Mouse (Mus musculus): Measurements from ENCODE around the gene Mast3. TPM values are rescaled to one million over a fixed set of nuclear protein-coding genes. Genes with fewer than 3 reads are reported as not detected.

The Mast3 gene
- total and polyA plus RNA-seq, 2 experiments from 2014 or later, result 24.0 to 33.2 TPM

DNA sequence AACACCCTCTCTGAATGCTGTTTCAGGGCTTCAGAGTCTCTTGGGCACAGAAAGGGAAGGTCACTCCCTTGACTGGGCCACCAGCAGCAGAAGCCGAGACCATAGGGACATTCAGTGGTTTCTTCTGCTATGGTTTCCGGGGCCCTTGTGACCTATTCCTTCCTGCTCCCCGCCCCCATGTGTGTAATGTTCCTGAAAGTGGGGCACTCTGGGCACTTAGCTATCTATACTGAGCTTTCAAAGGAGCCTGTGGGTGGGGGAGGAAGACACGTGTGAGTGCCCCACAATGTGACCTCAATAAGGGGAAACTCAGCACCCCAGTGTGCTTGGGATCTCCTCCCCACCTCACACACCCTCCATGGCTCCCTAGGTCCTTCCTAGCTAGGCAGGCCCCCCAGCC is 1.7 kb upstream of the Mast3 start:
- no peak for ATAC-seq (ENCODE audit: low FRiP score)
- Histone ChIP-seq H3K4me1 (ENCODE audit: insufficient read depth, low read length) (no peaks in the 10 kb centered on the region), H3K9ac (replicated peaks; ENCODE audit: low read length, poor library complexity, severe bottlenecking) (no peak overlapping the region), H3K4me2 (ENCODE audit: low read depth, low read length, poor library complexity, severe bottlenecking) (no peak overlapping the region), H3K27me3 (ENCODE audit: insufficient read depth, low read length) (peaks cover 14% of the 10 kb centered on the region), H3K4me3 (ENCODE audit: low read depth, low read length) (no peak overlapping the region), H3K27ac (ENCODE audit: low read depth, low read length) (no peak overlapping the region), H3K9me3 (ENCODE audit: low read length) (no peaks in the 10 kb centered on the region), H3K36me3 (ENCODE audit: insufficient read depth, low read length) (no peaks in the 10 kb centered on the region)
- DNase-seq (ENCODE audit: low spot score), result no peak
- TF ChIP-seq CTCF (IDR thresholded peaks at IDR 0.05), result no peak
- WGBS, result 87% methylated on average over 4 of the region's 4 CpGs

DNA sequence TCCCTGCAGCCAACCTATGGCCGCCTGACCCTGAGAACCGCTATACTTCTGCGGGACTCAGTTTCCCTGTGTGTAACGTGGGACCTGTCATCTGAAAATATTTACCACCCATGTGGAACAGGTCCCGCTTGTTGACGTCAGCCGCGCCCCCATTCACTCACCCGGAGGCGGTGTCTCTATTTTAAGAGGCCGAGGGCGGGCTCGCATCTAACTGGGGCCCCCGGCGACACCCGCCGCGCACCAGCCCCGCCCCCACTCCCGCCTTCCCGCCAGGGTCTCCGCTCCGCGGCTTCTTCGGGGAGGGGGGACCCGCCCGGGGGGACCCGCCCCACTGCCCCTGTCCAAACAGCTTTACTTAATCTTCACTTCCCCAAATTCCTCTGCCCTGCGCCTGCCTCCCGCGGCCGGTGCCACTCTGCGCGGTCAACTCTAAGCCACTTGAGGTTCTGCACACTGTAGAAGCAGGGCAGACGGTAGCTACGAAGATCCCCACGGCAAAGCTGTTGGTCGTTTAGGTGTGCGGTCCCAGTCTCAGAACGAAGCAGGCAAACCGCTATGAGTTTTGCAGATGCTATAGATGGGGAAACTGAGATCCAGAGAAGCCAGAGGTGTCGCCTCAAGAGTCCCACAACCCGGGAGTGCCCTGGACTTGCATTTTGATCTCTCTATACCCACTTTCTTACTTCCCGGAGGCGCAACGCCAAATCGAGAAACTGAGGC is 933 bp downstream of the Mast3 start:
- TF ChIP-seq CTCF (IDR thresholded peaks at IDR 0.05), result no peak
- no peak overlapping the region for H3K27ac ChIP-seq (ENCODE audit: low read depth, low read length)
- H3K27me3 ChIP-seq (ENCODE audit: insufficient read depth, low read length), result peaks cover 16% of the 10 kb centered on the region
- H3K4me1 ChIP-seq (ENCODE audit: insufficient read depth, low read length), result no peaks in the 10 kb centered on the region
- H3K36me3 ChIP-seq (ENCODE audit: insufficient read depth, low read length), result no peaks in the 10 kb centered on the region
- WGBS, result 1% methylated on average over 45 of the region's 47 CpGs
- ATAC-seq (ENCODE audit: low FRiP score), result no peak
- H3K4me2 ChIP-seq (ENCODE audit: low read depth, low read length, poor library complexity, severe bottlenecking), result peak overlapping the region; percentile 72
- H3K9ac ChIP-seq (replicated peaks; ENCODE audit: low read length, poor library complexity, severe bottlenecking), result 0 out of 2 replicates have a peak overlapping the region, but pooled peaks have one; percentile 5
- no peak for DNase-seq (ENCODE audit: low spot score)
- peak overlapping the region; percentile 42 for H3K4me3 ChIP-seq (ENCODE audit: low read depth, low read length)
- no peaks in the 10 kb centered on the region for H3K9me3 ChIP-seq (ENCODE audit: low read length)

- no peak for TF ChIP-seq CTCF (IDR thresholded peaks at IDR 0.05)
- H3K4me1 ChIP-seq (ENCODE audit: insufficient read depth, low read length), result no peaks in the 10 kb centered on the region; the same call in 1 of the 2 replicates
- WGBS, result 74% methylated on average over 11 of the region's 11 CpGs
- no peaks in the 10 kb centered on the region for H3K9me3 ChIP-seq (ENCODE audit: low read length)
- DNase-seq (ENCODE audit: low spot score) (no peak), ATAC-seq (ENCODE audit: low FRiP score) (no peak)
- H3K4me3 ChIP-seq (ENCODE audit: low read depth, low read length), result no peak overlapping the region
- no peak overlapping the region for H3K9ac ChIP-seq (replicated peaks; ENCODE audit: low read length, poor library complexity, severe bottlenecking)
- H3K36me3 ChIP-seq (ENCODE audit: insufficient read depth, low read length), result no peaks in the 10 kb centered on the region
- H3K27ac ChIP-seq (ENCODE audit: low read depth, low read length), result no peak overlapping the region
- H3K27me3 ChIP-seq (ENCODE audit: insufficient read depth, low read length), result peaks cover 19% of the 10 kb centered on the region
- H3K4me2 ChIP-seq (ENCODE audit: low read depth, low read length, poor library complexity, severe bottlenecking), result no peak overlapping the region
These were observed 1.9 kb downstream of the Mast3 start for GRCm38 (mm10) chr8:70802786-70803510.

DNA sequence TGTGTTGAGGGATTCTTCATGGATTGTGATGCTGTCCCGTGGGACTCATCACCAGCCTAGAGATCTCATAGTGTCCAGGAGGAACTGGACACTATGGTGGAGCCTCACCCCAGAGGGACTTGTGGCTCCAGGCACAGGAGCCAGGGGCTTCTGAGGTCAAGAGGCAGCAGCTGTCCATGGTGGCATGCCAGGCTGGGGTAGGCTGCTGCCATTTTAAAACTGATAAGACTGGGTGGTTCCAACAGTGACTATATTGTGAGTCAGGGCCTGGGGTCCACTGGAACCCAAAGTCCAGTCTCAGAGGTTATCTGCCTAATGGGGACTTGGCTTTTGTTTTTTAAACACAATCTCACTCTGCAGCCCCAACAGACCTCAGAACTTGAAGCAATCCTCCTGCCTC is 3.0 kb downstream of the Mast3 start:
- WGBS, result 83% methylated on average over 1 of the region's 1 CpGs
- TF ChIP-seq CTCF (IDR thresholded peaks at IDR 0.05), result no peak
- no peaks in the 10 kb centered on the region; the same call in 1 of the 2 replicates for H3K4me1 ChIP-seq (ENCODE audit: insufficient read depth, low read length)
- no peak for DNase-seq (ENCODE audit: low spot score)
- H3K36me3 ChIP-seq (ENCODE audit: insufficient read depth, low read length), result no peaks in the 10 kb centered on the region
- no peak for ATAC-seq (ENCODE audit: low FRiP score)
- no peak overlapping the region for H3K4me2 ChIP-seq (ENCODE audit: low read depth, low read length, poor library complexity, severe bottlenecking)
- peaks cover 19% of the 10 kb centered on the region for H3K27me3 ChIP-seq (ENCODE audit: insufficient read depth, low read length)
- no peak overlapping the region for H3K27ac ChIP-seq (ENCODE audit: low read depth, low read length)
- no peak overlapping the region for H3K4me3 ChIP-seq (ENCODE audit: low read depth, low read length)
- H3K9ac ChIP-seq (replicated peaks; ENCODE audit: low read length, poor library complexity, severe bottlenecking), result no peak overlapping the region
- H3K9me3 ChIP-seq (ENCODE audit: low read length), result no peaks in the 10 kb centered on the region

DNA sequence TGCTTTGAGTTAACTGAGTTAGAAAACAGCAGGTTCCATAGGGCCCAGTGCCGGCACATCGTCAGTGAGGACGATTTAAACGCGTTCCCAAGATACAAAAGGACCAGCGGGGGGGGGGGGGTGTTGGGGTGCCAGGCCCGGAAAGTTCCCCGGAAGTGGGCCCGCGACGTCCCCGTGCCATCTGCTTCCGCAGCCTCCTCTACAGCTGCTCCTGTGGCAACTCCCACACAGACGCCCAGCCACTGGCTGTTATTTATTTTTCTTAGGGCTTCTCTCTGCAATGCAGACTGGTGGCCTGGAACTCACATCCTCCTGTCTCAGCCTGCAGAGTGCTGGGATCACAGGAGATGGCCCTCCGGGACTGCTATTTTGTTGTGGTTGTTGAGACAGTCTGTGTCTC is 3.7 kb downstream of the Mast3 start:
- peaks cover 3% of the 10 kb centered on the region; the same call in 1 of the 2 replicates for H3K4me1 ChIP-seq (ENCODE audit: insufficient read depth, low read length)
- H3K27me3 ChIP-seq (ENCODE audit: insufficient read depth, low read length), result peaks cover 19% of the 10 kb centered on the region
- no peaks in the 10 kb centered on the region for H3K36me3 ChIP-seq (ENCODE audit: insufficient read depth, low read length)
- DNase-seq (ENCODE audit: low spot score) (no peak), ATAC-seq (ENCODE audit: low FRiP score) (no peak)
- no peak overlapping the region for H3K4me3 ChIP-seq (ENCODE audit: low read depth, low read length)
- H3K4me2 ChIP-seq (ENCODE audit: low read depth, low read length, poor library complexity, severe bottlenecking), result no peak overlapping the region
- H3K27ac ChIP-seq (ENCODE audit: low read depth, low read length), result no peak overlapping the region
- 34% methylated on average over 15 of the region's 15 CpGs for WGBS
- no peak overlapping the region for H3K9ac ChIP-seq (replicated peaks; ENCODE audit: low read length, poor library complexity, severe bottlenecking)
- H3K9me3 ChIP-seq (ENCODE audit: low read length), result no peaks in the 10 kb centered on the region
- no peak for TF ChIP-seq CTCF (IDR thresholded peaks at IDR 0.05)

DNA sequence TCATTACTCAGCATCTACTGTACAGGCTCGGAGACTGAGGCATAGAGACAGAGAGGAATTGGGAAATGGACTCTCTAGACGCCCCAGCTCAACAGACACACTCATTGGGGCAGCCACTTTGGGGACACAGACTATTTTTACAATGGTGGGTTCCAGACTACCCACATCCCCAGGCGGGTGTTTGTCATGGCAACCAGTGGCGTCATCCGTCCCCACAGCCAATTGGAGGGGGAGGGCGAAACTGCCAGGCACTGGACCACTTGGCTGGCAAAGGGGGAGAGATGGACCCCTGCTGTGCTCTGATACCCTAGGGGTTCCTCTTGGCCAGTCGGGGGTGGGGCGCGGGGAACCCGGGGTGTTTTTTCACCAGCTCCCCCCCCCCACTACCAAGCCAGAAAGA is 4.2 kb downstream of the Mast3 start:
- Histone ChIP-seq H3K4me3 (ENCODE audit: low read depth, low read length) (no peak overlapping the region), H3K9ac (replicated peaks; ENCODE audit: low read length, poor library complexity, severe bottlenecking) (no peak overlapping the region), H3K36me3 (ENCODE audit: insufficient read depth, low read length) (no peaks in the 10 kb centered on the region), H3K27me3 (ENCODE audit: insufficient read depth, low read length) (peaks cover 19% of the 10 kb centered on the region), H3K4me2 (ENCODE audit: low read depth, low read length, poor library complexity, severe bottlenecking) (no peak overlapping the region), H3K27ac (ENCODE audit: low read depth, low read length) (no peak overlapping the region), H3K9me3 (ENCODE audit: low read length) (no peaks in the 10 kb centered on the region), H3K4me1 (ENCODE audit: insufficient read depth, low read length) (peaks cover 3% of the 10 kb centered on the region; the same call in 1 of the 2 replicates)
- DNase-seq (ENCODE audit: low spot score) (no peak), ATAC-seq (ENCODE audit: low FRiP score) (no peak)
- no peak for TF ChIP-seq CTCF (IDR thresholded peaks at IDR 0.05)
- WGBS, result 55% methylated on average over 9 of the region's 10 CpGs
